ENCODE assay signal across 8 mouse cellular contexts in genomic region chr4:150239951-150240368, GRCm38 (mm10). TPM values are rescaled to one million over a fixed set of nuclear protein-coding genes. Genes with fewer than 3 reads are reported as not detected.
A peak's percentile ranks its signal among the peaks of the same experiment; 100 is the strongest.
DNase-seq lines count a peak whose midpoint lies in the region; ATAC-seq and TF ChIP-seq lines count a peak whose summit lies in the region.

No protein-coding gene starts in this region.

- peaks cover 56% of the 10 kb centered on the region for H3K36me3 ChIP-seq in embryonic facial prominence, embryonic 14.5 days (ENCODE audit: control insufficient read depth, insufficient read depth, low read length)
- H3K36me3 ChIP-seq in heart, embryonic 13.5 days: peaks cover 60% of the 10 kb centered on the region
- H3K36me3 ChIP-seq in kidney, embryonic 16.5 days (ENCODE audit: insufficient read depth, low read length): peaks cover 54% of the 10 kb centered on the region
- H3K36me3 ChIP-seq in liver, embryonic 11.5 days (ENCODE audit: control insufficient read depth, insufficient read depth, low read length): peaks cover 46% of the 10 kb centered on the region
- peaks cover 58% of the 10 kb centered on the region for H3K36me3 ChIP-seq in myocyte (ENCODE audit: control insufficient read depth, insufficient read depth)
- peaks cover 47% of the 10 kb centered on the region for H3K36me3 ChIP-seq in stomach, embryonic 14.5 days (ENCODE audit: control insufficient read depth, insufficient read depth, low read length)

- peak; percentile 93 for DNase-seq in CD4-positive helper T cell, adult 2 months (ENCODE audit: low read depth, low spot score)
- DNase-seq in embryonic facial prominence, embryonic 14.5 days (ENCODE audit: low spot score): peak; percentile 96
- peak; percentile 75 for DNase-seq in liver, embryonic 11.5 days (ENCODE audit: low spot score)

- H3ac ChIP-seq in myocyte (ENCODE audit: control insufficient read depth, insufficient read length): no peak overlapping the region

- peak overlapping the region; percentile 4 for H3K4me3 ChIP-seq in bone marrow, adult 2 months (replicated peaks; ENCODE audit: control insufficient read depth, low read depth, low read length)
- H3K4me3 ChIP-seq in embryonic facial prominence, embryonic 14.5 days (ENCODE audit: low read depth, low read length): peak overlapping the region; percentile 90
- peak overlapping the region; percentile 92 for H3K4me3 ChIP-seq in heart, embryonic 13.5 days
- peak overlapping the region; percentile 95 for H3K4me3 ChIP-seq in kidney, embryonic 16.5 days (ENCODE audit: low read length)
- H3K4me3 ChIP-seq in liver, embryonic 11.5 days (ENCODE audit: low read depth, low read length): peak overlapping the region; percentile 71
- peak overlapping the region; percentile 99 for H3K4me3 ChIP-seq in myocyte
- H3K4me3 ChIP-seq in stomach, embryonic 14.5 days (ENCODE audit: low read depth, low read length): 0 out of 2 replicates have a peak overlapping the region, but pooled peaks have one; percentile 95

- TF ChIP-seq POLR2A in bone marrow, adult 2 months (IDR thresholded peaks at IDR 0.05; ENCODE audit: borderline replicate concordance, control insufficient read depth, low read depth, low read length): no peak
- TF ChIP-seq POLR2A in myocyte (IDR thresholded peaks at IDR 0.05; ENCODE audit: insufficient read length, low read depth): peak; percentile 65

- 5% methylated on average over 6 of the region's 6 CpGs for WGBS in bone marrow, adult 2 months
- 11% methylated on average over 5 of the region's 6 CpGs for WGBS in embryonic facial prominence, embryonic 14.5 days
- WGBS in heart, embryonic 13.5 days: 3% methylated on average over 6 of the region's 6 CpGs
- 6% methylated on average over 6 of the region's 6 CpGs for WGBS in kidney, embryonic 16.5 days
- 13% methylated on average over 6 of the region's 6 CpGs for WGBS in liver, embryonic 11.5 days
- 11% methylated on average over 6 of the region's 6 CpGs for WGBS in stomach, embryonic 14.5 days

- no peak overlapping the region for H3K9ac ChIP-seq in embryonic facial prominence, embryonic 14.5 days (ENCODE audit: low read depth, low read length)
- peak overlapping the region; percentile 99 for H3K9ac ChIP-seq in heart, embryonic 13.5 days
- H3K9ac ChIP-seq in kidney, embryonic 16.5 days (replicated peaks; ENCODE audit: low read length): 0 out of 2 replicates have a peak overlapping the region, but pooled peaks have one; percentile 42
- H3K9ac ChIP-seq in liver, embryonic 11.5 days (ENCODE audit: low read depth, low read length): peak overlapping the region; percentile 90; the same call in 1 of the 2 replicates
- no peak overlapping the region for H3K9ac ChIP-seq in stomach, embryonic 14.5 days (replicated peaks; ENCODE audit: low read depth, low read length)

- H3K27ac ChIP-seq in bone marrow, adult 2 months (ENCODE audit: control insufficient read depth, insufficient read depth, low read depth, low read length, poor library complexity): peak overlapping the region; percentile 44; the same call in 1 of the 2 replicates
- peak overlapping the region; percentile 16 for H3K27ac ChIP-seq in embryonic facial prominence, embryonic 14.5 days (replicated peaks; ENCODE audit: low read depth, low read length)
- H3K27ac ChIP-seq in heart, embryonic 13.5 days (replicated peaks): peak overlapping the region; percentile 99
- H3K27ac ChIP-seq in kidney, embryonic 16.5 days (ENCODE audit: low read length): peak overlapping the region; percentile 85
- H3K27ac ChIP-seq in liver, embryonic 11.5 days (ENCODE audit: low read depth, low read length): no peak overlapping the region; the same call in 1 of the 2 replicates
- peak overlapping the region; percentile 7; the same call in 1 of the 2 replicates for H3K27ac ChIP-seq in stomach, embryonic 14.5 days (ENCODE audit: low read length)

- no peaks in the 10 kb centered on the region for H3K27me3 ChIP-seq in embryonic facial prominence, embryonic 14.5 days (replicated peaks; ENCODE audit: control insufficient read depth, insufficient read depth, low read length)
- H3K27me3 ChIP-seq in heart, embryonic 13.5 days (replicated peaks): no peaks in the 10 kb centered on the region
- H3K27me3 ChIP-seq in kidney, embryonic 16.5 days (ENCODE audit: insufficient read depth, low read length): no peaks in the 10 kb centered on the region
- no peaks in the 10 kb centered on the region for H3K27me3 ChIP-seq in liver, embryonic 11.5 days (replicated peaks; ENCODE audit: control insufficient read depth, insufficient read depth, low read length)
- no peaks in the 10 kb centered on the region for H3K27me3 ChIP-seq in myocyte (ENCODE audit: control insufficient read depth, insufficient read depth, insufficient read length)
- no peaks in the 10 kb centered on the region for H3K27me3 ChIP-seq in stomach, embryonic 14.5 days (ENCODE audit: control insufficient read depth, insufficient read depth, low read length)

- no peaks in the 10 kb centered on the region for H3K9me3 ChIP-seq in embryonic facial prominence, embryonic 14.5 days (ENCODE audit: control insufficient read depth, low read length)
- no peaks in the 10 kb centered on the region for H3K9me3 ChIP-seq in heart, embryonic 13.5 days
- no peaks in the 10 kb centered on the region for H3K9me3 ChIP-seq in kidney, embryonic 16.5 days (ENCODE audit: low read length)
- H3K9me3 ChIP-seq in liver, embryonic 11.5 days (ENCODE audit: control insufficient read depth, low read length): no peaks in the 10 kb centered on the region
- H3K9me3 ChIP-seq in stomach, embryonic 14.5 days (ENCODE audit: control insufficient read depth, low read depth, low read length): no peaks in the 10 kb centered on the region

- peak; percentile 28; the same call in 1 of the 2 replicates for ATAC-seq in embryonic facial prominence, embryonic 14.5 days (ENCODE audit: low read depth)
- 0 out of 2 replicates have a peak, but pooled peaks have one; percentile 5 for ATAC-seq in heart, embryonic 13.5 days (ENCODE audit: extremely low read depth, insufficient number of reproducible peaks, low FRiP score, low TSS enrichment)
- no peak for ATAC-seq in kidney, embryonic 16.5 days (ENCODE audit: low FRiP score, low TSS enrichment)
- peak; percentile 10 for ATAC-seq in liver, embryonic 11.5 days (replicated peaks; ENCODE audit: low FRiP score)
- ATAC-seq in stomach, embryonic 14.5 days (ENCODE audit: insufficient number of reproducible peaks, insufficient read depth, low FRiP score, low read depth): peak; percentile 7; the same call in 1 of the 2 replicates

- TF ChIP-seq CTCF in bone marrow, adult 2 months (IDR thresholded peaks at IDR 0.05; ENCODE audit: control insufficient read depth, insufficient read depth, low read length): peak; percentile 54

- peaks cover 7% of the 10 kb centered on the region; the same call in 1 of the 2 replicates for H3K4me1 ChIP-seq in bone marrow, adult 2 months (ENCODE audit: control insufficient read depth, insufficient read depth, low read length)
- H3K4me1 ChIP-seq in embryonic facial prominence, embryonic 14.5 days (ENCODE audit: control insufficient read depth, insufficient read depth, low read length): peaks cover 15% of the 10 kb centered on the region
- peaks cover 75% of the 10 kb centered on the region for H3K4me1 ChIP-seq in heart, embryonic 13.5 days
- peaks cover 37% of the 10 kb centered on the region for H3K4me1 ChIP-seq in kidney, embryonic 16.5 days (ENCODE audit: insufficient read depth, low read length)
- H3K4me1 ChIP-seq in liver, embryonic 11.5 days (replicated peaks; ENCODE audit: control insufficient read depth, insufficient read depth, low read length): peaks cover 42% of the 10 kb centered on the region
- peaks cover 23% of the 10 kb centered on the region; the same call in 1 of the 2 replicates for H3K4me1 ChIP-seq in stomach, embryonic 14.5 days (ENCODE audit: control insufficient read depth, insufficient read depth, low read length)

- H3K4me2 ChIP-seq in embryonic facial prominence, embryonic 14.5 days (ENCODE audit: low read depth, low read length): peak overlapping the region; percentile 82
- peak overlapping the region; percentile 75 for H3K4me2 ChIP-seq in heart, embryonic 13.5 days
- H3K4me2 ChIP-seq in kidney, embryonic 16.5 days (replicated peaks; ENCODE audit: low read depth, low read length): peak overlapping the region; percentile 82
- peak overlapping the region; percentile 93 for H3K4me2 ChIP-seq in liver, embryonic 11.5 days
- peak overlapping the region; percentile 96 for H3K4me2 ChIP-seq in myocyte (ENCODE audit: low read depth)
- peak overlapping the region; percentile 94 for H3K4me2 ChIP-seq in stomach, embryonic 14.5 days (replicated peaks; ENCODE audit: low read depth, low read length)

- peaks cover 74% of the 10 kb centered on the region for H3K79me2 ChIP-seq in myocyte (ENCODE audit: control insufficient read depth, insufficient read depth)

RNA-seq across cellular contexts. Expression of gene Eno1, which starts 3.4 kb away (rescaled TPM):
- polyA plus RNA-seq in bone marrow, adult 2 months (2011; ENCODE audit: insufficient read depth, insufficient read length, low replicate concordance, missing spikeins): 26.0 and 96.4 TPM in 2 replicates
- polyA plus RNA-seq in embryonic facial prominence, embryonic 14.5 days (2014; fragmentation: Nextera tagmentation; extraction: Ambion mirVana): 1,320 and 1,483 TPM in 2 replicates
- polyA plus RNA-seq in heart, embryonic 13.5 days (2015; fragmentation: Nextera tagmentation; extraction: Ambion mirVana): 1,911 and 2,064 TPM in 2 replicates
- 1,990 and 2,045 TPM in 2 replicates for polyA plus RNA-seq in kidney, embryonic 16.5 days (2015; fragmentation: Nextera tagmentation; extraction: Ambion mirVana)
- 2,392 and 2,590 TPM in 2 replicates for polyA plus RNA-seq in liver, embryonic 11.5 days (2014; fragmentation: Nextera tagmentation; extraction: Ambion mirVana)
- polyA plus RNA-seq in myocyte (2012; fragmentation: generic; extraction: Trizol): 1,358 TPM
- 1,497 and 1,560 TPM in 2 replicates for polyA plus RNA-seq in stomach, embryonic 14.5 days (2014; fragmentation: Nextera tagmentation; extraction: Ambion mirVana)

RNA-seq across cellular contexts. Expression of gene Car6, which starts 38.8 kb away (rescaled TPM):
- polyA plus RNA-seq in bone marrow, adult 2 months (2011; ENCODE audit: insufficient read depth, insufficient read length, low replicate concordance, missing spikeins): not detected in 2 replicates
- polyA plus RNA-seq in embryonic facial prominence, embryonic 14.5 days (2014; fragmentation: Nextera tagmentation; extraction: Ambion mirVana): not detected in 2 replicates
- polyA plus RNA-seq in heart, embryonic 13.5 days (2015; fragmentation: Nextera tagmentation; extraction: Ambion mirVana): not detected in 2 replicates
- 0.29 TPM in 1 of 2 replicates, not detected in the other for polyA plus RNA-seq in kidney, embryonic 16.5 days (2015; fragmentation: Nextera tagmentation; extraction: Ambion mirVana)
- polyA plus RNA-seq in liver, embryonic 11.5 days (2014; fragmentation: Nextera tagmentation; extraction: Ambion mirVana): not detected in 2 replicates
- polyA plus RNA-seq in myocyte (2012; fragmentation: generic; extraction: Trizol): 52.7 TPM
- polyA plus RNA-seq in stomach, embryonic 14.5 days (2014; fragmentation: Nextera tagmentation; extraction: Ambion mirVana): not detected in 2 replicates

RNA-seq across cellular contexts. Expression of gene Rere, which starts 41.5 kb away (rescaled TPM):
- 31.8 and 61.3 TPM in 2 replicates for polyA plus RNA-seq in bone marrow, adult 2 months (2011; ENCODE audit: insufficient read depth, insufficient read length, low replicate concordance, missing spikeins)
- polyA plus RNA-seq in embryonic facial prominence, embryonic 14.5 days (2014; fragmentation: Nextera tagmentation; extraction: Ambion mirVana): 28.7 and 32.0 TPM in 2 replicates
- 18.1 and 19.9 TPM in 2 replicates for polyA plus RNA-seq in heart, embryonic 13.5 days (2015; fragmentation: Nextera tagmentation; extraction: Ambion mirVana)
- polyA plus RNA-seq in kidney, embryonic 16.5 days (2015; fragmentation: Nextera tagmentation; extraction: Ambion mirVana): 30.7 and 40.6 TPM in 2 replicates
- polyA plus RNA-seq in liver, embryonic 11.5 days (2014; fragmentation: Nextera tagmentation; extraction: Ambion mirVana): 22.6 and 23.3 TPM in 2 replicates
- polyA plus RNA-seq in myocyte (2012; fragmentation: generic; extraction: Trizol): 34.0 TPM
- 41.1 and 45.2 TPM in 2 replicates for polyA plus RNA-seq in stomach, embryonic 14.5 days (2014; fragmentation: Nextera tagmentation; extraction: Ambion mirVana)

Comparison
In these comparisons a context has a peak if more than half of its experiments do, and no peak if none do; other contexts are left out.
1. H3K4me3 ChIP-seq: peak in every context shown above with its lines; median percentile 99 in myocyte; 95 in kidney, embryonic 16.5 days; 95 in stomach, embryonic 14.5 days; 92 in heart, embryonic 13.5 days; 90 in embryonic facial prominence, embryonic 14.5 days; 71 in liver, embryonic 11.5 days; 4 in bone marrow, adult 2 months.
2. H3K9ac ChIP-seq: peak in heart, embryonic 13.5 days (single experiment), kidney, embryonic 16.5 days (single experiment) and liver, embryonic 11.5 days (single experiment); none in embryonic facial prominence, embryonic 14.5 days (single experiment) and stomach, embryonic 14.5 days (single experiment).
3. RNA of gene Eno1, which starts 3.4 kb away (polyA plus RNA-seq): 2,392 to 2,590 TPM in liver, embryonic 11.5 days, 1,990 to 2,045 TPM in kidney, embryonic 16.5 days, 1,911 to 2,064 TPM in heart, embryonic 13.5 days, 1,497 to 1,560 TPM in stomach, embryonic 14.5 days, 1,358 TPM in myocyte (single experiment) and 1,320 to 1,483 TPM in embryonic facial prominence, embryonic 14.5 days; 26.0 to 96.4 TPM in bone marrow, adult 2 months; every median in the first group is over 10 times any median in the second.
4. RNA of gene Car6, which starts 38.8 kb away (polyA plus RNA-seq): 52.7 TPM in myocyte (single experiment); 0.29 TPM in kidney, embryonic 16.5 days, not detected in stomach, embryonic 14.5 days, not detected in embryonic facial prominence, embryonic 14.5 days, not detected in bone marrow, adult 2 months, not detected in heart, embryonic 13.5 days and not detected in liver, embryonic 11.5 days; every median in the first group is over 10 times any median in the second.
5. Peak in every context shown above with its lines, with median percentiles within 50 percentile points of each other: DNase-seq and H3K4me2 ChIP-seq.